Mouse (Mus musculus) hematopoietic stem cell, adult 5-6 weeks (primary cell): ENCODE data around the gene Hexim2. TPM values are rescaled to one million over a fixed set of nuclear protein-coding genes. Genes with fewer than 3 reads are reported as not detected.
A peak's percentile ranks its signal among the peaks of the same experiment; 100 is the strongest.

Experiments used
- ATAC-seq, 2 experiments: fragments of 125-278 bp in 1 of 2; replicated peaks in 1 of 2; 2 replicates each; pipeline ENCODE4 v1.8.0; 2016 to 2017; ENCODE audit warnings: inconsistent platforms in 2 of 2, mild to moderate bottlenecking in 2 of 2, moderate number of reproducible peaks in 2 of 2, low read depth in 1 of 2, moderate TSS enrichment in 1 of 2; ENCODE audit not compliant: low FRiP score in 2 of 2, poor library complexity in 2 of 2, severe bottlenecking in 2 of 2, insufficient read depth in 1 of 2, low TSS enrichment in 1 of 2
- total RNA-seq: library from RNA; stranded (forward); fragments of 172-1452, 232-1000 nt; gene quantifications from 2 replicates; pipeline ENCODE4 v1.2.3, GENCODE M21; 2017

Gene Hexim2
- total RNA-seq, 1 experiment from 2014 or later, result 2.4 TPM

- ATAC-seq, result no peak
These were observed 29.9 kb downstream of the Hexim2 start for GRCm38 (mm10) chr11:103162132-103162531.

DNA sequence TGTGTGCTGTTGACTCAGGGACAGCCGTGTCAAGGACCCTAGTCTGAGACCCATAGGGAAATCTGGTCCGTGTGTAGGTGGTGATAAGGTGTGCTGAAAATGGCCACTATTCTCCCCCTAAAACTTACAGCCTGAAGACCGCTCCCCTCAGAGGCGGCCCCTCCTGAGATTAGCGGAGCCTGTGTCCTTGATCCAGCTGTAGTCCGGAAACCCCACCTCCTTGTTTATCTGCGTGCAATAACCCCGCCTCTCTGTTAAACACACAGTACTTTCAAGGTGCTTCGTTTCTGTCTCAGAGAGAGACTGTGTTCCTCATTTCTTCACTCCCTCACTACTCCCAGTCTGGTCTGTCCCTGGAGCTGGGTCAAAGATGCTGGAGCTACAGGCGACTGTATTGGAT, 32.2 kb downstream of the Hexim2 start:
- no peak for ATAC-seq

DNA sequence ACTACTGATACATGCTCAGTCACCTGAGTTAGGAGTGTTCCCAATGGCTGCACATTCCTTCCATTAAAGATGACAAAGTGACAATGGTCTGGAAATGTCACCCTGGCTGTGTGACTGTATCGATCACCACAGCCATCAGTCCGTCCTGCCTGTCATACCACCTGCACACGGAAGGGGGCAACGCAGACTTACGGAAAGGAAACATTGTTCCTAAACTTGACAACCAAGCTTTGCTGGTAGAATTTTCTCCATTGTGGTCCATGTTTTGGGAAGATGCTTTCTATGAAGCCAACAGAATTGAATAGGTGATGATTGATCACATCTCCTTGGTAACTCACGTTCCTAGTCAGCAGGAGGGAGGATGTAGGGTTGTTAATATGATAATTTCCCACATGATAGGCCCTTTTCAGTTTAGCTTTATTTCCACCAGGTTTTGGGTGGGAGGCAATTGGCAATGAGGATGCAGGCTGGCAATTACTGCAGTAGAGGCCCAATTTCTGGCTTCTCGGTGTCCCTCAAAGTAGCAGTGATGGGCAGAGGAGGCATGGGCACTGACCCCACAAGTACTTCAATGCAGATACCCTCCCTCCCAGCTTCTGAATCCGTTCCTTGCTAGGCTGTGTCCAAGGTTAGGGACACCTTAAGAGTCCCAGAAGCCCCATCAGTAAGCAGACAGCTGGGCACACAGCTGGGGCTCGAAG, 36.6 kb downstream of the Hexim2 start:
- peak; percentile 57 to 60; a peak in 3 of 4 replicates for ATAC-seq

DNA sequence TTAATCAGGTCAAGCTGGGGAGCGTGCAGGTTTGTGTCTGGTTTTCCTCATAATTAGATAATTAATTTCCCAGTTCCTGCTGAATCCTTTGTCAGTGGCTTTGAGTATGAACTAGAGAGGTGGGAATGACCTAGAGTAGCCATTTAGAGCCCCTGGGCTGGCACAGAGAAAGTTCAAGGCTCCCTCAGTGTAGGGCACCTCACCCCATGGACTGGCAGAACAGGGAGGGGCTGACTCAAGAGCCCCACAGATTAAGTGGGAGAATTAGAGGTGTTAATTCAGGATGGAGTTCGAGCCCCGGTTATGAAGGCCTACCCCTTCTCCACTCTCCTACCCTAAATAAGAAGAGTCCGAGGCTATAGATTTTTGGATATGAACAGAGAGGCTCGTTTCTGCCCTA, 37.4 kb downstream of the Hexim2 start:
- ATAC-seq, result no peak

DNA sequence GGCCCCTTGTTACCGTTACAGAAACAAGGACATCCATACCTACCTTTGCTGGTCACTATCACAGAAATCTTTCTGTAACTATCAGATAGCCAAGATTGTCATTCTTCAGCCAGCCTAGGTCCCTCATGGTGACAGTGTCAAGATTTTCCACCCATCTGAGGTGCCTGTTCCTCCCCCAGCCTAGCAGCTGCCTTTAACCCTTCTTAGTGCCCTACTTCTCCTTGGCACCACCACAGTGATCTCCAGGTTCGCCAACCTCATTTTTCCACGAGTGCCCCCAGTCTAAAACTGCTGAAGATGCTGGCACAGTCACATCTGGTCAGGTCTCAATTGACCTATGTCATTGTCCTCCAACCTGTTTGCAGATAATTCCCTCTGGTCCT, 37.9 kb downstream of the Hexim2 start:
- ATAC-seq, result no peak

DNA sequence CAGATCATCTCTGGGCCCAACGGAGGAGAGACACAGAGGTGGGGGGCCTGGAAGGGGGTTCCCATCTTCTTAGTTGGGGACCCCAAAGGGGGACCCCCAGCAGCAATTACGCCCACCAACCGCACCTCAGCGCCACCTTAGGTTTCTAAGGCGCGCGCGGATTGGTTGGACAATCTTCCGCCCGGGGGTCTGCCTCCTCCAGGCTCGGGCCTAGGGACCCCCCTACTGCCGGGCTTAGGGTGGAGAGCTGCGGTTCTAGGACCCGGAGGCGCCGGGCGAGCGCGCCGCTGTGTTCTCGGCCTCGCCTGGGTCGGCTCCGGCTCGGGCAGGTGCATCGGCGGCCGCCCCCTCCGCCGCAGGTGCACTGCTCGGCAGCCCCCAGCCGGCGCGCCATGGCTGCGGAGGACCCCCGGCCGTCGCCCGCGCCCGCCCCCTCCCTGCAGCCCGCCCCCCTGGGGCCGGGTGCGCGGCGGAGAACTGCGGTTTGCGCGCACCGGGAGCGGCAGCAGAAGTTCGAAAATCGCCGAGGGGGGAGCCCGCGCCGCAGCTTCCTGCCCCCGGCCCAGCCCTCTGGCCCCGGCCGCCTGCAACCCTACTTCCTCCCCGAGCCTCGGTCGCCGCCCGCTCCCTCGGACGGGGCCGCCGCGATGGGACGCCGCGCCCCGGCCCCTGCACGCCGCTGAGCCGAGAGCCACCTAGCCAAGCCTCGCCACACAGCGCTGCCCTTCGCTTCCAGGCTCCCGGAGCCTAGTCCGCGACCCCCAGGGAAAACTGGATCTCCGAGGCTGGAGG, 38.5 kb downstream of the Hexim2 start, which contains the start of gene Fmnl1:
Gene Fmnl1 (plus strand): TSS at position 614 of the 792 bp plus-strand sequence.
- ATAC-seq, result peak in 1 of 2 experiments; percentile 29; a peak in 1 of 4 replicates

GRCm38 (mm10) chr11:103171286-103171620, 39.0 kb downstream of the Hexim2 start:
- ATAC-seq, result no peak

- ATAC-seq, result no peak
These were observed 39.6 kb downstream of the Hexim2 start for GRCm38 (mm10) chr11:103171703-103172391.

DNA sequence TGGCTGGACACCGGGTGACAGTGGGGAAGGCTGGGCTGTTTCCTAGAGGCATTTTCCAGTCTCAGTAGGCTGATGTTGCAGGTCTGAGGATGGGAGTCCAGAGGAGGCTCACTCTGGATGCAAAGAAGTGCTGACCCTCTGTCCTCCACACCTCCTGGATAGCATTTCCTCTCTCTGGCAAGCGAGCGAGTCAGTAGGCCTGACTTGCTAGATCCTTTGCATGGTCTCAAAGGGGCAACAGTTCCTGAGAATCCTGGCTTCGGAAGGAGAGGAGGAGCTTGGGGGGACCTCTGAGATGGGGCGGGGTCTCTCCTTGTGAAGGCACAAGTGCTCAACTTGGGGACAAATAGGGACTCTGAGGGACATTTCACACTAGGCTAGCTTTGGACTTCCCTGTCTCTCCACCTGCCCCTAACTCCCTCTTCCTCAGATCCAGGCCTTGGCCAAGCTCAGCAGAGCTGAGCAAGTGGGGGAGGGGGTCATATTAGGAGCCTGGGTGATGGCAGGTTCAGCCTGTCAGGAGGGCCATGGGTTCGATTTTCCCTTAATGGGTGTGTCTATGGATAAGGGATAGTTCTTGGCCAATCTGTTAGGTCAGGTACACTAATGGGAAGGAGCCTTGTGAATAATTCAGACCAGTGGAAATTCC, 40.3 kb downstream of the Hexim2 start:
- no peak for ATAC-seq

GRCm38 (mm10) chr11:103173041-103173770, 41.0 kb downstream of the Hexim2 start:
- no peak for ATAC-seq

DNA sequence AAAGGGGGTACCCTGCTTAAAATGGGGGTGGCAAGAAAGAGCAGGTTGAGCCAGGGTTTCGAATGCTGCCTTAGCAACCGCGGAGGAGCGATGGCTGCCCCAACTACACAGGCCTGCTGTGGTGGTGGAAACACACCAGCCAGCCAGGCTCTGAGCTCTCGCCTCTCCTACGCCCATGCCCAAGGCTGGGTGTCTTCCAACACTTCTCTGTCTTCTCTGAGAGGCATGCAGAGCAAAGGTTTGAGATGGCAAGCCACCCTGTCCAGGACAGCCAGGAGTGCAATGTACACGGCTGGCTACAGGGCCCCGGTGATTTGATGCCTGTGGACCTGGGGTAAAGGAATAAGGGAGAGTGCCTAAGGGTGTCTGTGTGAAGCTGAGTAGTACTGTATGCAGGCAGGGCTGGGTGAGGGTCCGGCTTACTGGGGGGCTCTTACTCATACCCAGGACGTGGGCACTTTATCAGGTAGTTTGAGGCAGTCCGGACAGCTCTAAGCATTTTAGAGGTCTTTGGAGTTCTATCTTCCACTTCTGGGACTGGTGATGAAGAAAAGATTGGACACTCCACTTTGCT, 41.6 kb downstream of the Hexim2 start:
- ATAC-seq, result no peak

DNA sequence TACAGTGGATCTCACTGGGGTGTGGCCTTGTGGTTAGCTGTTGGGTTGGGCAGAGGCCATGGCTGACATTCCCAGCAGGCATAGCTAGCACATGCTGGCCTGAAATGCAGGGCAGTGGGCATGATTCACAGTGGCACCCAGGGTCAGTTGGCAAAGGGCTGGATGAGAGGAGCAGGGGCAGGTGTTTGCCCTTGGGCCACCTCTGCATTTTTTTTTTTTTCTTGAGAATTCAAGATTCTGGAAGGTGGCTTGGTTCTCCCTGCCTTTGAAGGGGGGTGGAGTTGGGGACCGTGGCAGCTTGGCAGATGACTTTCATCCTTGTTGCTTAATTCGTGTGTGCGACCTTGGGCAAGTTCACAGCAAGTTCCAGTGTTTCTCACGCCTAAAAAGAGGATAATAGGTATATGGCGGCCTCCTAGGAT, 42.2 kb downstream of the Hexim2 start:
- no peak for ATAC-seq

DNA sequence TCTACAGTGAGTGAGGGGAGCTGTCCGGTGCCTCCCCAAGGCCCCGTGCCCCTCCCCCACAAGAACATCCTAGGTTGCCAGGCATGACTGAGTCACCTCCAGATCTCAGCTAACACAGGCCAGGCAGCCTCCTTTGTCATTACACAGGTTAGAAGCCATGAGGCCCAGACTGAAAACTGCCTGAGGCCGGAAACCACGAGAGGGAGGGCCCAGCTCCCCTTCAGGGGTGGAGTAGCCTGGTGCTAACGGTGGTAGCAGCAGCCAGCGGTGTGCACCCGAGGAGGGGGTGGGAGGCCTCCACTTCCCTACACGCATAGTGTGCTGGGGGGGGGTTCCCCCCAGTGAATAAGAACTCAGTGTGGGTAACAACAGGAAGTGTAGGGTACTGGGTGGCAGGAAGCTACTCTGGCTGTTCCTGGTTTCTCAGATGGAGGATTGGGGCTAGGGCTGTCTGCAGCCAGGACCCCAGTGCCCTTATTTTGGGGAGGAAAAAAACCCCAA, 42.7 kb downstream of the Hexim2 start:
- peak; percentile 82 to 90 for ATAC-seq

DNA sequence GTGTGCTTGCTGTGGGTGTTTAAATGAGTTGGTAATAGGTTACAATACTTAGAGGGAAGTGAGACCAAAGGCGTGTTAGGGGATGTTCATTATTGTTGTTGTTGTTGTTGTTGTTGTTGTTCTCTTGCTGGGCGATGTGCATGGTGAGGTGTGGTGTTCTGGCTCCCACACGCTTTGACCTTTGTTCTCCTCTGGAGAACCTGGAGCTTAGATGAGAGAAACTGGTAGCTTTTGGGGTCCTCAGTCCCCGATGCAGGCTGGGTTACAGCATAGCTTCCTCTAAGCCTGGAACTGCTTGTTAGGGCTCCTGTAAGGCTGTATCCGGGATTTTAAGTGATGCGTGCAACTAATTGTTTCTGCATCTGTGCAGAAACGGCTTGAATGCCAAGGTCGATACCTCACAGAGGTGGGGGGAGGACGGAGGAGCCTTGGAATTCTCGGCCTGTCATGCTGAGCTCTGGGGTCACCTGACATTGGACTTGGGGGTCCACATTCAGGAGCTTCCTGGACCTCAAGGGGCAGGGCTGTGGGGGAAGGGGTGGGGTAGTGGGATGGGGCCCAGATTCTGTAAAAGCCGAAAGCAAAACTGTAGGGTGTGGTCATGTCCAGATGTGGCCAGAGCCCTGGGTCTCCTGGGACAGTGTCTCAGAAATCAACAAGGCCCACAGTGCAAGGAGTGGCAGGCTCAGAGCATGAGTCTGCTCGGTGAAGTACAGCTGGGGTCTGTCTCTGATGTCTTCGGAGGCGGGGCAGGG, 43.6 kb downstream of the Hexim2 start:
- no peak for ATAC-seq

DNA sequence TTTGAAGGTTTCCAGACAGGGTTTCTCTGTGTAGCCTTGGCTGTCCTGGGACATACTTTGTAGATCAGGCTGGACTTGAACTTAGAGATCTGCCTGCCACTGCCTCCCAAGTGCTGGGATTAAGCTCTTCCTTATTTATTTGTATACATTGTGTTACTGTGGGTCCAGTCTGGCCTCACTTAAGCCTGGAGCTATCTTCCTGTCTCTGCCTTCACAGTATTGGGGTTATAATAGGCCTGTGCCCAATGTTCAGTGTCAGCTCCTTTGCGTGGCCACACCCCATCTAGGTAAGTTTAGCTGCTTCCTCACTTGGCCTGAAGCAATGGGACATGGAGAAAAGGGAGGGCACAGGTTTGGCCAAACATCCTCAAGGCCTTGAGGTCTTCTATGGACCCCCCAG, 44.3 kb downstream of the Hexim2 start:
- ATAC-seq, result no peak

GRCm38 (mm10) chr11:103177216-103177615, 45.0 kb downstream of the Hexim2 start:
- no peak for ATAC-seq
